Mouse (Mus musculus): ENCODE results near the gene Btnl1. TPM values are rescaled to one million over a fixed set of nuclear protein-coding genes. Genes with fewer than 3 reads are reported as not detected.

Btnl1 gene
- not detected in 2 replicates for polyA plus RNA-seq (2016; fragmentation: Nextera tagmentation; extraction: Ambion mirVana)

DNA sequence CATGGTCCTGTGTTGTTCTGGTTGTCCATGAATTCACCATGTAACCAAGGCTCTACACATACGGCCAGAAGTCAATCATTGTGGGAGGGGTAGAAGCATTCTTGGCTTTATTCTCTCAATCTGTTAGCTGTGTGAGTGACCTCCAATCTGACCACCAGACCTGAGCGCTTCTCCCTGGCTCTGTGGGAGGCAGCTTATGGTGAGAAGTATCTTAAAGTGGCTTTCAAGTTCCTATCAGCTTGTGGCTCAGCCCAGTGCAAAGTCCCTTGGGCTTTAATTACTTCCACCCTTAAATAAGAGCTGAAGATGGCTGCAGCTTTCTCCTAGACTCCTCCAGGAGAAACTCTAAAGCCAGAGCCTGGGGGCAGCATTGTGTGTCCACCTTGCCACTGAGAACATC, at the start of gene Btnl1:
TSS of gene Btnl1 (plus strand) at position 286 of the 400 bp plus-strand sequence.
- no peak within 1 kb of the TSS for H3K27ac ChIP-seq
- no peaks in the 10 kb centered on the region for H3K27me3 ChIP-seq (ENCODE audit: poor library complexity, severe bottlenecking)
- no peaks in the 10 kb centered on the region for H3K9me3 ChIP-seq
- WGBS = 79% methylated on average over 2 of the region's 2 CpGs
- no peak for DNase-seq (ENCODE audit: extremely low spot score, low spot score)
- H3K36me3 ChIP-seq (replicated peaks) = no peaks in the 10 kb centered on the region
- H3K4me1 ChIP-seq = no peaks in the 10 kb centered on the region
- no peak within 1 kb of the TSS for H3K4me3 ChIP-seq

DNA sequence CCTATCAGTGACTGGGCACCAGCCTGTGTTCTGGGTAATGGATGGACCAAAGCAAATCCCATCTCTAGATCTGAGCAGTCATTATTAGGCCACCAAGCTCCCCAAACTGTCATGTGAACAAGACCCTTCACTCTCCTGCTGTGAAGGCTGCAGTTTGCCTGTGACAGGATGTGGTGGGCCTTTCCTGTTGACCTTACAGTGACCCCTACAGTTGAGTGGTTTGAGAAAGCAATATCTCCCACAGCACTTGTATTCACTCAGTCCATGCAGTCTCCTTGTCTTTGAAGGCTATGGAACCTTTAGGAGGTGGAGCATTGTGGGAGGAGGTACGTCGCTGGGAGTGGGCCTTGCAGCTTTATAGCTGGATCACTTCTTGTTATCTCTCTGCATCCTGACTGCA, 47.1 kb upstream of the Btnl1 start:
- Histone ChIP-seq H3K4me1 (no peaks in the 10 kb centered on the region), H3K36me3 (replicated peaks) (no peaks in the 10 kb centered on the region), H3K4me3 (no peak overlapping the region), H3K27me3 (ENCODE audit: poor library complexity, severe bottlenecking) (no peaks in the 10 kb centered on the region), H3K9me3 (no peaks in the 10 kb centered on the region), H3K27ac (no peak overlapping the region)
- no peak for DNase-seq (ENCODE audit: extremely low spot score, low spot score)
- WGBS = 82% methylated on average over 2 of the region's 2 CpGs

DNA sequence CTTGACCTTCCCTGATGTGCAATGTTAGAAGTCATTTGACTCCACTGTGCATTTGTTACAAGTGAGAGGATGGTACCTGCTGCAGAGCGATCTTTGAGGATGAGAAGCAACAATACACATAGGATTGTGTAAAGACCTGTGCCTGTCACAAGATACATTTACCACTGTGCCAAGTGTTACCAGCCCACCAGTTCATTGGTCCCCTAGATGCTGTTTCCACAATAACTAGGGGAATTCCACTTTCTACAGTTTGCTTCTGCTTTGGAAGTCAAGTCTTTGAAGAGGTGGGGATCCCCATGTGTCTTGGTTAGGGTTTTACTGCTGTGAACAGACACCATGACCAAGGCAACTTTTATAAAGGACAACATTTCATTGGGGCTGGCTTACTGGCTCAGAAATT, 45.7 kb upstream of the Btnl1 start:
- WGBS = 97% methylated on average over 1 of the region's 1 CpGs
- Histone ChIP-seq H3K4me1 (no peaks in the 10 kb centered on the region), H3K27me3 (ENCODE audit: poor library complexity, severe bottlenecking) (no peaks in the 10 kb centered on the region), H3K36me3 (replicated peaks) (no peaks in the 10 kb centered on the region), H3K4me3 (no peak overlapping the region), H3K9me3 (no peaks in the 10 kb centered on the region), H3K27ac (no peak overlapping the region)
- no peak for DNase-seq (ENCODE audit: extremely low spot score, low spot score)

DNA sequence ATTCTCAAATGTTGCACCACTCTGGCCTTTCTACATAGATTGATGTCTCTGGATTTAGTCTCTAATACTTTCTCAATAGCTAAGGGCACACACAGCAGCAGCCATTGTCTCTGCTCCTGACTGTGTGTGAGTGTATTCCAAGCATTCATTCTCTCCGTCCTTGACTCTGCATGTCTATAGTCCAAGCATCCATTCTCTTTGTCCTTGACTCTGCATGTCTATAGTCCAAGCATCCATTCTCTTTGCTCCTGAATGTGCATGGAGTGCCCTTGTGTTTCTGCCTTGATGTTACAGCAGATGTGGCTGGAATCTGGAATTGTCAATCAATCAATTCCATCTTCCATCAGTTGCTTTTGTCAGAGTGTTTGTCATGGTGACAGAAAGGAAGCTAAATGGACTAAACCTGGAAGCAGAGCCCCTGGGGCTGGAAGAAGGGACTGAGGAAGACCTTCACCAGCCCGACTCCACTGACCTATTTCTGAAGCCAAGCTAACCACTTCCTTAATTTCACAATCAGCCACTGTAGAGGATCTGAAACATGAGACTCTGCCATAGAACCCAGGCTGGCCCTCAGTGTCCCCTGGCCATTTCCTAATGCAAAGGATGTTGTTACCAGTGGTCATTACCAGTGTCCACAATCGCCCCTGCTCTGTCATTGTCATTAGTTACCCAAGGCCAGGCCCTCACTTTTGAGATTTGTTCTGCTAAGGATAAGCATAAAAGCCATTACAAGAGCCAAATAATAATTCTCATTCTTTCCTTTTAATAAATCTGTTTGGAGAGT, 36.1 kb upstream of the Btnl1 start:
- 53% methylated on average over 3 of the region's 3 CpGs for WGBS
- no peak for DNase-seq (ENCODE audit: extremely low spot score, low spot score)
- Histone ChIP-seq H3K9me3 (no peaks in the 10 kb centered on the region), H3K4me1 (no peaks in the 10 kb centered on the region), H3K27me3 (ENCODE audit: poor library complexity, severe bottlenecking) (no peaks in the 10 kb centered on the region), H3K36me3 (replicated peaks) (no peaks in the 10 kb centered on the region), H3K4me3 (no peak overlapping the region), H3K27ac (no peak overlapping the region)

DNA sequence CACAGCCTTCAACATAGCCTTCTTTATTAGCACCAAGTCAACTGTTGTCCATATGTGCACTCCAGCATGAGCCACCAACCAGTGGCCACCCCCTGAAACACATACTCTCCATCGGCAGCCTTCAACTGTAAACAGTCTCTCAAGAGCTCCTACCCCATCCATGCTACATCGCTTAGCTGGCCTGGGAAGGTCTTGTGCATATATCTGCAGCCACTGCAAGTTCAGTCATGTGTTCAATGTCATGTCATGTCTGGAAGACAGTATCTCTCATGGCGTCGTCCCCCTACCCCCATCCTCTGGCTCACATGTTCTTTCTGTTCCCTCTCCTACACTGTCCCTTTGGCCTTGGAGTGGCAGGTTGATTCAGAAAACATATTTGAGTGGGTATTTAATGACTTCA, 32.0 kb upstream of the Btnl1 start:
- no peaks in the 10 kb centered on the region for H3K36me3 ChIP-seq (replicated peaks)
- 94% methylated on average over 4 of the region's 4 CpGs for WGBS
- no peaks in the 10 kb centered on the region for H3K27me3 ChIP-seq (ENCODE audit: poor library complexity, severe bottlenecking)
- H3K4me3 ChIP-seq = no peak overlapping the region
- DNase-seq (ENCODE audit: extremely low spot score, low spot score) = no peak
- H3K27ac ChIP-seq = no peak overlapping the region
- no peaks in the 10 kb centered on the region for H3K9me3 ChIP-seq
- H3K4me1 ChIP-seq = no peaks in the 10 kb centered on the region

DNA sequence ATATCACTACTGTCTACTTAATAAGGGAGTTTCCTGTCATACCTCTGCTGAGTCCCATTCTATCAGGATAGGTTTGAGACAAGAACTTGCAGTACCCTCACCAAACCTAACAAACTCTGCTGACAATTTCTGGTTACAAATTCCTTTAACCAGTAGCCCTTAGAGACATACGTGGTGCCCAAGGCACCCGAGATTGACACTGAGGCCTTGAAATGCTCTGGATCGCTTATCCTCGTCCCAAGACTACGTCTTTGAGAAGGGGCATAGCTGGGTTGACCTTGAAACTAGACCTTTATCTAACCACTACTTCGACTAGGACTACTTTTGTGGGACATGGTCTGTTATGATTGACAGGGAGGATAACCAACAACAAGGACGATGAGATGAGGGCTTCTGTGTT, 31.4 kb upstream of the Btnl1 start:
- no peak for DNase-seq (ENCODE audit: extremely low spot score, low spot score)
- H3K4me3 ChIP-seq = no peak overlapping the region
- H3K9me3 ChIP-seq = no peaks in the 10 kb centered on the region
- no peak overlapping the region for H3K27ac ChIP-seq
- 88% methylated on average over 7 of the region's 7 CpGs for WGBS
- H3K4me1 ChIP-seq = no peaks in the 10 kb centered on the region
- no peaks in the 10 kb centered on the region for H3K36me3 ChIP-seq (replicated peaks)
- H3K27me3 ChIP-seq (ENCODE audit: poor library complexity, severe bottlenecking) = no peaks in the 10 kb centered on the region

DNA sequence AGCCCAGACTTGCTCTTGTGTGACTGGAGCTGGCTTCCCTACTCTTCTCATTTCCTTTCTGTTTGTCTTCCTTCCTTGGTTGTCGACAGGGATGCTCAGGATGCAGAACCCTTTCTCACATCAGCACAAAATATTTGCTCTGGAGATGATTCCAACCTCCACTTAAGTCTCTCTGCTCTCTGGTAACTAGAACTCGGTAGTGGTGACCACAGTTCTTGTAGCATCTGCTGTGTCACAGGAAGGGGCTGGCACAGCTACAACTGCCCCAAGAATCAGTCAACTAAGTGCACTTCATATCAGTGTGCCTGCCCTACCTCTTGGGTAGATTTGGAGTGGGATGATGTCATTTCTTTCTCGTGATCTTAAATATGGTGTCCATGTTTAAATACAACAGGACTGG, 30.9 kb upstream of the Btnl1 start:
- Histone ChIP-seq H3K36me3 (replicated peaks) (no peaks in the 10 kb centered on the region), H3K27ac (no peak overlapping the region), H3K27me3 (ENCODE audit: poor library complexity, severe bottlenecking) (no peaks in the 10 kb centered on the region), H3K9me3 (no peaks in the 10 kb centered on the region), H3K4me1 (no peaks in the 10 kb centered on the region), H3K4me3 (no peak overlapping the region)
- 78% methylated on average over 3 of the region's 3 CpGs for WGBS
- DNase-seq (ENCODE audit: extremely low spot score, low spot score) = no peak

- Histone ChIP-seq H3K27me3 (ENCODE audit: poor library complexity, severe bottlenecking) (no peaks in the 10 kb centered on the region), H3K27ac (no peak overlapping the region), H3K4me1 (no peaks in the 10 kb centered on the region), H3K9me3 (no peaks in the 10 kb centered on the region), H3K36me3 (replicated peaks) (no peaks in the 10 kb centered on the region), H3K4me3 (no peak overlapping the region)
- 77% methylated on average over 6 of the region's 6 CpGs for WGBS
- DNase-seq (ENCODE audit: extremely low spot score, low spot score) = no peak
Observed at GRCm38 (mm10) chr17:34347606-34348308, 29.2 kb upstream of the Btnl1 start.

GRCm38 (mm10) chr17:34349429-34349828, 27.5 kb upstream of the Btnl1 start:
- peak; percentile 62 for DNase-seq (ENCODE audit: extremely low spot score, low spot score)
- no peak overlapping the region for H3K4me3 ChIP-seq
- no peaks in the 10 kb centered on the region for H3K4me1 ChIP-seq
- H3K27ac ChIP-seq = no peak overlapping the region
- H3K36me3 ChIP-seq (replicated peaks) = no peaks in the 10 kb centered on the region
- no peaks in the 10 kb centered on the region for H3K27me3 ChIP-seq (ENCODE audit: poor library complexity, severe bottlenecking)
- no peaks in the 10 kb centered on the region for H3K9me3 ChIP-seq
- WGBS = 5% methylated on average over 4 of the region's 4 CpGs

DNA sequence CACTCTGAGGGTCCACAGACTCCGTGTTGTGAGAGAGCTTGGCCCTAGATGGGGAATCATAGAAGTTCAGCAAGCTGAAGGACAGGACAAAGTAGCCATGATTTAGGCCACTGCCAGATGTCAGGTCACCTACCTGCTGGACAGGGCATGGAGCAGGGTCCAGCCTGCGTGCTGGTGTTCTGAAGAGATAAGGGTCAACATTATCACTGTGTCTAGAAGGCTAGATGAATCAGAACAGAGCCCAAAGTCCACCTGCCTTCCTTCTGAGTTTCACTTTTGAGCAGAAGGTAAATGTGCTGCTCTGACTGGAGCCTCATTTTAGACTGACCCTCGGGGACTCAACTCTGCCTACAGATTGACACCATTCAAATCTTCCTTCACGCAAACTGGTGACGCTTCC, 22.4 kb upstream of the Btnl1 start, which contains the start of gene Btnl2:
TSS of gene Btnl2 (plus strand) at position 284 of the 400 bp plus-strand sequence.
- Histone ChIP-seq H3K9me3 (no peaks in the 10 kb centered on the region), H3K27ac (no peak within 1 kb of the TSS), H3K4me3 (no peak within 1 kb of the TSS), H3K27me3 (ENCODE audit: poor library complexity, severe bottlenecking) (no peaks in the 10 kb centered on the region), H3K4me1 (no peaks in the 10 kb centered on the region), H3K36me3 (replicated peaks) (no peaks in the 10 kb centered on the region)
- no peak for DNase-seq (ENCODE audit: extremely low spot score, low spot score)
- WGBS = 90% methylated on average over 5 of the region's 5 CpGs

DNA sequence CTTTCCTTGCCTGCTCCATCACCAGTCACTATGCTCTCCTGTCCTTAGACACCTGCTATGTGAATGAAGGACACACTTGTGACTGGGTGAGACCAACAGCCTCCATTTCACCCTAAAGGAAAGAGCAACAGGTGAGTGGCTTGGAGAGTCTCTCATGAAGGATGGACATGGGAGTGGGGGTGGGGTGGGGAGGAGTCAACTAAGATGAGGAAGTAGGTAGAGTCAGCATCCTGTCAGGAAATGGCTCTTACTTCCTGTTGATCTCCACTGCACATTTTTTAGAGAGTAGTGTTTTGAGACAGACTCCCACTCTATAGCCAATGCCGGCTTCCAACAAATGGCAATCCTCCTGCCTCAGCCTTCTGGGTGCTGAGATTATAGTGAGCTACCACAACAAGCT, 22.0 kb upstream of the Btnl1 start:
- 91% methylated on average over 1 of the region's 1 CpGs for WGBS

GRCm38 (mm10) chr17:34362954-34363546, 13.9 kb upstream of the Btnl1 start:
- WGBS = 85% methylated on average over 15 of the region's 15 CpGs
- DNase-seq (ENCODE audit: extremely low spot score, low spot score) = no peak

More for the DNA sequence above, 22.0 kb upstream of the Btnl1 start:
- Histone ChIP-seq H3K27me3 (ENCODE audit: poor library complexity, severe bottlenecking) (no peaks in the 10 kb centered on the region), H3K9me3 (no peaks in the 10 kb centered on the region), H3K4me1 (no peaks in the 10 kb centered on the region), H3K27ac (no peak overlapping the region), H3K36me3 (replicated peaks) (no peaks in the 10 kb centered on the region), H3K4me3 (no peak overlapping the region)
- DNase-seq (ENCODE audit: extremely low spot score, low spot score) = no peak

More at GRCm38 (mm10) chr17:34362954-34363546, 13.9 kb upstream of the Btnl1 start:
- H3K4me1 ChIP-seq = no peaks in the 10 kb centered on the region
- no peak overlapping the region for H3K27ac ChIP-seq
- no peaks in the 10 kb centered on the region for H3K27me3 ChIP-seq (ENCODE audit: poor library complexity, severe bottlenecking)
- H3K9me3 ChIP-seq = no peaks in the 10 kb centered on the region
- no peak overlapping the region for H3K4me3 ChIP-seq
- H3K36me3 ChIP-seq (replicated peaks) = no peaks in the 10 kb centered on the region

Measured in forebrain, embryonic 10.5 days (tissue).